Mouse (Mus musculus) retina, embryonic 14.5 days (tissue): ENCODE results near the gene Cdkl3.
A peak's percentile ranks its signal among the peaks of the same experiment; 100 is the strongest.

ENCODE experiments used
- DNase-seq: peaks from one replicate; pipeline ENCODE4 v3.0.0-alpha.2; 2015; ENCODE audit warnings: low spot score

The Cdkl3 gene

DNA sequence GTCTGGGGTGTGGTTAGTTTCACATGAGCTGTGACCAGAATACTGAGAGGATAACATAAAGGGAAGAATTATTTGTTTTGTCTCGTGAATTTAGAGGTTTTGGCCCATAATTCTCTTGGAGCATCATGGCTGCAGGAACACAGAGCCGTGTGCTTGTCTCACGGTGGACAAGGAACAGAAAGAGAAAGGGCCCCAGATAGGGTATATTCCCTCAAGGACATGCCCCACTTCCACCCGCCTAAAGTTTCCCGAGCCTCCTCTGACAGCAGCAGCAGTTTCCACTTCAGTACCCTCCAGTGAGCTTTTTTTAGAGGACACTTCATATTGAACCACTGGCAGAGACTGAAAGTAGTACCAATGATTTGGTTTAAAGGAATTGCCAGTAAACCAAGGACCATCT lies 7.5 kb downstream of the Cdkl3 start:
- peak; percentile 23 for DNase-seq

DNA sequence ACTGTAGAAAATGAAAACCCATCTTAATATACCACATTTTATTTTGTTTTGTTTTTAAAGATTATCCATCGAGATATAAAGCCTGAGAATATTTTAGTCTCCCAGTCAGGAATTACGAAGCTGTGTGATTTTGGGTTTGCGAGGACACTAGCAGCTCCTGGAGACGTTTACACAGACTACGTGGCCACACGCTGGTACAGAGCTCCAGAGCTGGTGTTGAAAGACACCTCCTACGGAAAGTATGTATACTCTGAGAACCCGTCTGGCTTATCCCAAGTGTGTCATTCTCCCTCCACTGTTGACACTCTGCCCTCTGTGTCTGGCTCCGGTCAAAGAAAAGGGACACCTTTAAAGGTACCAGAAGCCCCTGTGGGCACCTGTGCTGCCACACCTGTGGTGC lies 14.2 kb downstream of the Cdkl3 start:
- DNase-seq = no peak

DNA sequence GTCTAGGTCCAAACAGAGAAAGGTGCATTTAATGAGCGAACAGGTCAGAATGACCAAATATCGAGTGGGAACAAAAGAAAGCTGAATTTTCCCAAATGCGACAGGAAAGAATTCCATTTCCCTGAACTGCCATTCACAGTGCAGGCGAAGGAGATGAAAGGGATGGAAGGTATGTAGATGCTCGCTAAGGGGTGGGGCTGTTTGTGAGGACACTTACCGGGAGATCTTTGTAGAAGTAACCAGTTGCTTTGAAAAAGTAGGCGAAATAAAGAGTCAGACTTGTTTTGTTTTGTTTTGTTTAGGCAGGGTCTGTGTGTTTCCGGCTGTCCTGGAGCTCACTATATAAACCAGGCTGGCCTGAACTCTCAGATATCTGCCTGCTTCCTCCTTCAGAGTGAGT lies 28.3 kb downstream of the Cdkl3 start:
- no peak for DNase-seq

DNA sequence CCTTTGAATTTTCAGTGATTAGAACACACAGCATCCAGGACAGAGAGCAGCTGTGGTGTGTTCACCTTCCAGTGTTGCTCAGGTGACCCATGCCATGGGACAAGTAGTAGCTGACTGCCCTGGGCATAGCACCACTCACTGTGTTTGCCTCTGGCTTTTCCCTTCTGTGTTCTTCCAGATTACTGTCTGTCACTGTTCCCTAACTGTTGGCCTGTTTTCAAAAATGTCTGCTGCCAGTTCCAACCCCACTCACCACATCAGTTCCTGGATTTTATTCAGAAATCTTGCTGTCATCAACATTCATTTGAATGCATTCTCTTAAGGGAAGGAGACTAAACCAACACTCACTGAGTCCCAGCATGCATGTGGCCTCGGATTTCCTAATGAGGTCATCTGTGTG lies 29.9 kb downstream of the Cdkl3 start:
- no peak for DNase-seq

DNA sequence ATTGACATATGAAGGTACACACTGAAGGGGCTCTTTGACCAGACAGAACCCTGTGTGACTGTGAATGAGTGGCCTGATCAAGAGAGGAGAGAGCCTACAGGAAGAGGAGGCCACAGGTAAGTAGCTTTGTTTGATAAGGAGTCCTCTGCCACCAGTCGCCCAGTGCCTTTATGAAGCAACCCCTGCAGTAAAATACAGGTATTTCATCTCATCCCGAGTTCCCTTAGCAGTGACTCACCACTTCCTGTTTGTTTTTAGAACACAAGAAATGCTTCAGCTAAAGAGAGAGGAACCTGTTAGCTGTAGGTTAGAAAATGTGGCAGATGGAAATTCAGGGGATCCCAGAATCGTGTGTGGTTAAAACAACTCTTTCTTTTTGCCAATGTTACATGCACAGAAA lies 31.9 kb downstream of the Cdkl3 start:
- DNase-seq = no peak

DNA sequence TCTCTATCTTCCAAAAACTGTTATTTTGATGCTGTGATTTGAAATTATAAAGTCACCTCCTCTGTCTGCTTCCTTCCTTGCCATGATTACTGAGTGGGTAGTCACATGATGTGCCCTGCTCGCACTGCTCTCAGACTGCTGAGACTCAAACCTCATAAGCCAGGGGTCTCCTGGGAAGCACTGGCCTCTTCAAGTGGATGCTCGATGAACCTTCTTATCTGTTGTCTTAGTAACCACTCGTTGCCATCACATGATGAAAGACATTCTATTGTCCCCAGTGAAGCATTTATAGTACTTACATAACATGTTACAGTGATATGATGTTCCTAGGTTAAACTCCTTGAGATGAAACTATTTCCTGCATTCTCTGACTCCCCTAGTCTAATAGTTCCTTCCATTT lies 33.6 kb downstream of the Cdkl3 start:
- DNase-seq = peak; percentile 39

DNA sequence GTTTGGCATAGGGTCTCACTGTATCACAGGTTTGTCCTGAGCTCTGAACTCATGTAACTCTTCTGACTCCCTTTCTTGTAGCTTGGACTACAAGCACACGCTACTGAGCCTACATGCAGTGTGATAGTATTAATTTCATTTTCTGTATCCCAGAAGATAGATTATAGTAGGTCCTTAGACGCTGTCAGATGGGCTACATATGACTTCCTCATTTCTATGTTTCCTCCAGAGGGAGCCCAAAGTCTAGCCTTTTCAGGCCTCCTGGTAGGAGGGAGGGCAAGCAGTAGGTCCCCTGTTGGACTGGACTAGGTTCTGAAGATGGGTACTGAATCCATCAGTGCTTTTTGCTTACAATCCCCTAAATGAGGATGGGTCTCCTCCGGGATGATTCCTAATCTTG lies 39.2 kb downstream of the Cdkl3 start:
- DNase-seq = no peak

GRCm38 (mm10) chr11:52044156-52044555 lies 40.1 kb downstream of the Cdkl3 start:
- DNase-seq = no peak

DNA sequence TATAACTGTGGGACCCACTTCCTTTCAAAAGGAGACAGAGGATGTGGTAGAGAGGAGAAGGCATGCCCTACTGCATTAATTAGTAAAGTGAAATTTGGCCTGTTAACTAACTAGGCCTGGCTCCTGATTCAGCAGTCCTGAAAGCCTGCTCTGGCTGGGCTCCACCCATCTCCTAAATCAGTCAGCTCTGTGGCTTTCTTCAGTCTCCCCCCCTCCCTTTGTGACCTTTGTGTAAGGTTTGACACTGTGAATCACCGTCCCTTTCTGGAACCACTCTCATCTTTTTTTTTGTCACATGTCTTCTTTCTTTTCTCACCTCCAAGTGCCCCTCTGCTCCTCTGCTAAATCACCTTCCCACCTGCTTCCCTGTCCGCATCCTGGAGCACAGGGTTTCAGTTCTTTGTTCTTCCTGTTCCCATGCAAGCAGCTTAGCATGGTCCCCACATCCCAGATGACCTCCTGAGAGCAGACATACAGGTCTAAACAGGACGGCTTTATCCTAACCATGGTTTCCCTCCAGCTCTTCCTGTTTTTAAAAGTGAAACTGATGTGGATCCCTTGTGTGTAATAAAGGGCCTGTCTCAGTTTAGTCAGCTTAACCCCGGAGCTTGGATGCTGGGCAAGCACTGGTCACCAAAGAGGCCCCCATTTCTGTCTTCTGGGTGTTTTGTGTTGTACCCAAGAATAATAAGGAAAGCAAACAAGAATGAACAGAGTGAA lies 42.6 kb downstream of the Cdkl3 start:
- DNase-seq = no peak

- DNase-seq = no peak
Observed at GRCm38 (mm10) chr11:52053371-52053770, 49.4 kb downstream of the Cdkl3 start.

DNA sequence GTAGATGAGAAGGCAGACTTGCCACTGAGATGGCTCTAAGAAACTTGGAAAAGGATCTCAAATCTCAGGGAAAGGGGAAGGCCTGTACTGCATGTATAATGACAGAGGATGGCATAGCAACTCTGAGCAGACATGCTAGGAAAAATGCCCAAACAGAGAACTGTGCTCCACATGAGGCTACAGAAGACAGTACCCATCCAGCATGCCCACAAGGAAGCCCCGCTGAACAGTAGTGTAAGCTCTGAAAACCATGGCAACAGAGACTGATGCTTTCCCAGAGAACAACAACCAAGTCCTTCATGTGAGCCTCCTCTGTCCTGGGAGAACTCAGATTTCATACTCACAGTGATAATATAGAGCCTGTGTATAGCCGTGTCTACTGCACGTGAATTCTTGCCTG lies 50.7 kb downstream of the Cdkl3 start:
- DNase-seq = no peak

GRCm38 (mm10) chr11:52056198-52056597 lies 52.2 kb downstream of the Cdkl3 start:
- DNase-seq = no peak

GRCm38 (mm10) chr11:52059001-52059400 lies 55.0 kb downstream of the Cdkl3 start:
- DNase-seq = no peak

GRCm38 (mm10) chr11:52060315-52060714 lies 56.3 kb downstream of the Cdkl3 start:
- DNase-seq = no peak

GRCm38 (mm10) chr11:52062406-52062805 lies 58.4 kb downstream of the Cdkl3 start:
- DNase-seq = no peak

- peak; percentile 24 for DNase-seq
Observed at GRCm38 (mm10) chr11:52064398-52064797, 60.4 kb downstream of the Cdkl3 start.

DNA sequence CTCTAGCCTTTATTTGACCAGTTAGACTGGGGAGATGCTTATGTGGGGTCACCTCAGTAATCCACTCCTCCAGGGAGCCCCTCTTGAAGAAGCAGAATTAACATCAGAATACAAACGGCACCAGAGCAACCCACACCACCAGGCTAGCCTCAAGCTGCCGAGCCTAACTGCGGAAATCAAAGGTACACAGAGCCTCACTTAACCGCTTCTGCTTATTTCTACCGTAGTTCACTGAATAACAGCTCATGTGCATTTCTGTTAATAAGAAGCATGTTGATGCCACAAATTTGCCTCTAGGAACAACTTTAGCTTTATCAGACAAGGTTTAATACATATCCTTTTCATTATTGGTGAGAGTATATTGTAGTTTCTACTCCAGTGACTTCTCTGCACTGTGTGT lies 61.8 kb downstream of the Cdkl3 start:
- DNase-seq = no peak

GRCm38 (mm10) chr11:52071768-52072167 lies 67.7 kb downstream of the Cdkl3 start:
- no peak for DNase-seq

DNA sequence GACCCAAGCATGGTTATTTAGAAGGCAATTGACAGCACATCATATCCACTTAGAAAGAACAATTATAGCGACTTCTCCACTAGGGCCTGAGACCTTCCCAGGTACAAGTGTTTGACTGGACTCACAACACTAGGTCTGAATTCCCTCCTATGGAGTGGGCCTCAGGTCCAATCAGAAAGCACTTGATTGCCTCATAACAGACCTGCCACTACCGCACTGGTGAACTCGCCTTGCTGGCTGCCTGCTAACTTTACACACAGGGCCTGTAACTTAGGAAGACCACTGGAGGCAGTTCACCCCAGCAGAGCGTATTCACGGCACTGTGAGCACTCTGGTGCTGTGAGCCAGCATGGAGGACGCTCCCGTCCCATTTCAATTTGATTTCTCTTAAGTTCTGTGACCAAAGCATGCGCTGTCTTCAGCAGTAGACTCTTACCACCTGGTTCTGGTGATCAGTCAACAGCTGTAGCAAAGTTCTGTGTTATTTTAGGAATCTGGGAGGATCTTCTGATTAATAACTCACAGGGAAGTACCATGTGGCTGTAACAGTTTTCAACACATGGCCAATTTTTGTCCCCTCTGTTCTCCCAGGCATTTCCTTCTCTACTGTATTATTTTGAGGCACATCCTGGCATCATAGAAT lies 69.6 kb downstream of the Cdkl3 start:
- no peak for DNase-seq

- no peak for DNase-seq
Observed at GRCm38 (mm10) chr11:52074626-52075470, 70.8 kb downstream of the Cdkl3 start.

DNA sequence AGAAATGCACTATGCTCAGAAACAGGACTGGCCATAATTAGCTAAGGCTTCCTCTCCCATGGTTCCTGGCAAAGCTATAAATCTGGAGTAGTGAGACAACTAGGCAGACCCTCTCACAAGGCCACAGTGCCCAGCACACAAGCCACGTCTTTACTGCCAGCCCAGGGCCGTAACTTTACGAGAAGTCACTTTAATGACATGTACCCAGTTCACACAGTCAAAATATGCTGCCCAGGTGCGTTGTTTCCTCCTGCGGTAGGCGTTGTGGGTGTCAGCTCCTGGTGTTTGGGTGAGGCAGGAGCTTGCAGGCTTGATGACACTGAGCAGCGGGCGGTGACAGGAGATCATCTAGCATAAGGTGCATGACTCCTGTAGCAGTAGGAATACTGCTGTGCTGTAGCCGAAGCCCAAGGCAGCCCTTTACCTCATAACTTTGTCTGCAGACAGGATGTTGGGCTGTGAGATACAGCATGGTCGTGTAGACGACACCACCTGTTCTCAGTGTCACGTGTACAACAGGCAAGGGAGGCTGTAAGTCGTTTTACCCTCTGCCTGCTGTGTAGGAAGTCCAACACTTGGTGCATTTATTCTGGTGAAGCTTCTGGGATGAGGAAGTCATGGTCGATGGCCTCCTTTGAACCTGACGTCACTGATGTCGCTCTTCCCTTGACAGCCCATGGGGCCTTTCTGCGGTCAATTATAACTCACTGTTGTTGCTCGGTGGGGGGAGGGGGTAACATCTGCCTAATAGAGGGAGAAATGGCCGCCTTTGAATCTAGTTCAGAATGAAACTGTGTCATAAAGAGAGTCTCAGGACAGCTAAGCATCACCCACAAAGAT lies 72.0 kb downstream of the Cdkl3 start:
- DNase-seq = peak; percentile 38

- DNase-seq = no peak
Observed at GRCm38 (mm10) chr11:52076742-52077352, 72.8 kb downstream of the Cdkl3 start.
